Mouse (Mus musculus) kidney, postnatal 4 days (tissue): ENCODE measurements around the gene Chrdl2.
"Not testable (repeated sequence)": the region's sequence is repeated elsewhere in the genome, so short reads cannot be mapped to it uniquely, and the experiment has no call there.

ENCODE experiments used
- DNase-seq, 2 experiments: peaks; one replicate each; pipeline ENCODE4 v3.0.0; 2021; ENCODE audit warnings: mixed read lengths in 2 of 2

Gene Chrdl2

DNA sequence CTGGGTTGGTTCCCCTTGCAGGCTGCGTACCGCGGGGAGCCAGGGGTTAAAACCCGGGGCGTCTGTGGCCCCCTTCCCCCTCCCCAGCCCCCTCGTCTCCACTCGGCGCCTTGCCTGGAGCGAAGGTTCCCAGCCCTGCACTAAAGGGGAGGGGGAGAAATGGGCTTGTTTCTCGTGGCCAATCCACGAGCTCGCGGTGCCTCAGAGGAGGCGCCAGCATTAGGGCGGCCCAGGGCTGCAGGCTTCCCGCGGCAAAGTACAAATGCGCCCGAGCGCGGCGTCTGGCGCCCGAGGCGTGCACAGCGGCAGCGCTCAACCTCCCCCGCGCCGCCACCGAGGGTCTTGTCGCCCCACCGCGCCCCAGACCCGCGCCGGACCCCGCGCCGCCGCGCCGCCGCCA is at the start of gene Chrdl2:
Gene Chrdl2, plus strand, starts transcription at position 383 of the 400 bp plus-strand sequence.
- DNase-seq: peak; percentile 58 to 75

DNA sequence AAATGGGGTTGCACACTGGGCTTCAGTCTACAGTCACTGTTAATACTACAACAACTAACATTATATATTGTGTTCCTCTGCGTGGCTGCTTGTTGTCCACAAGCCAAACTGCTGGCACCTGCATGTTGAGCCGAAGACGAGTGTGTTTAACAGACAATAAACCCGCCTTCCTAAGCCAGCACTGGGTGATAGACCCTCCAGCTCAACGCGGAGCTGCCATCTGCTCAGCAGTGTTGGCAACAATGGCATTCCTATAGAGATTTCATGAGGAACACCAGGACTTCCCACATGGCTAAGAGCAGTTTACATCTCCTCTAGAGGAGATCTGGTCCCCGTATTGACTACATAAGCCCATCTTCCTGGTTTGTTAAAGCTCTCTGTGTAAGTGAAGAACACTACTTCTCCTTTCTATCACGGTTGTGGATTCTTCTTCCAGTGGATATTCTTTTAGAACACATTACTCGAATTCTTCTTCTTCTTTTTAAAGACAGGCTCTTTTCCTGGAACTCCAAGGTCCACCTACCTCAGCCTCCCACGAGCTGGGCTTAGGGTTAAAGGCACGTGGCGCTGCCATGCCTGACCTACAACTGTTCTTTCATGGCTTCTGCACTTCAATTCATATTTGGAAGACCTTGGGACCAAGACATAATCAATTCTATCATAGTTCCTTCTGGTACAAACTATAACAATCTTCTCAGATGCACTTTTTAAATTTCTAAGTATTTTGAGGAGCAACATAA is 48.6 kb upstream of the Chrdl2 start:
- DNase-seq: no peak

DNA sequence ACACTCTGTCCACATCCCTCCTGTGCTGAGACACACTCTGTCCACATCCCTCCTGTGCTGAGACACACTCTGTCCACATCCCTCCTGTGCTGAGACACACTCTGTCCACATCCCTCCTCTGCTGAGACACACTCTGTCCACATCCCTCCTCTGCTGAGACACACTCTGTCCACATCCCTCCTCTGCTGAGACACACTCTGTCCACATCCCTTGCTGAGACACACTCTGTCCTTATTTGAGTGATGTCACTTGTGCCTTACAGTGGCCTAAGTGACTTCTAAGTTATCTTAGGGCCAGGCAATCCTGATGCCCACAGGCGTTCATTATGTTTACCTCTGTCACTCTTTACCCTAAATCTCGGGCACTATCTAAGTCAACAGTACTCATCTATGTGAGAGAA is 45.4 kb upstream of the Chrdl2 start:
- DNase-seq: not testable (repeated sequence)

DNA sequence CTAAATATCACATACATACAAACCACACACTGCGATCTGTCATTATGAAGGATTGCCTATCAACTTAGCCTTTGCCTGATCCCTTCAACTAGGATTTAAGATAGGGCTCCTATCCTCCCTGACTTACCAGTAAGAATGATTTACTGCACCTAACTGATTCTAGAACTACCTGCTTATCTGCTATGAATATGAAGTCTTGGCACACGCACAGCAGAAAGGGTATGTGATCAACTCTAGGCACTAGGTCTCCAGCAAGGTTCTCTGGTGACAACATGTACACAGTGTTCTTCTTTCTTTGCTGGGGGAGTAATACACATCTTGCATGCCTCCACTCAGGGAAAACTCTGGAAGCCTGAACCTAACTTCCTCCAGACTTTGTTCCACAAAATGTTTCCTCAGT is 44.5 kb upstream of the Chrdl2 start:
- DNase-seq: no peak

DNA sequence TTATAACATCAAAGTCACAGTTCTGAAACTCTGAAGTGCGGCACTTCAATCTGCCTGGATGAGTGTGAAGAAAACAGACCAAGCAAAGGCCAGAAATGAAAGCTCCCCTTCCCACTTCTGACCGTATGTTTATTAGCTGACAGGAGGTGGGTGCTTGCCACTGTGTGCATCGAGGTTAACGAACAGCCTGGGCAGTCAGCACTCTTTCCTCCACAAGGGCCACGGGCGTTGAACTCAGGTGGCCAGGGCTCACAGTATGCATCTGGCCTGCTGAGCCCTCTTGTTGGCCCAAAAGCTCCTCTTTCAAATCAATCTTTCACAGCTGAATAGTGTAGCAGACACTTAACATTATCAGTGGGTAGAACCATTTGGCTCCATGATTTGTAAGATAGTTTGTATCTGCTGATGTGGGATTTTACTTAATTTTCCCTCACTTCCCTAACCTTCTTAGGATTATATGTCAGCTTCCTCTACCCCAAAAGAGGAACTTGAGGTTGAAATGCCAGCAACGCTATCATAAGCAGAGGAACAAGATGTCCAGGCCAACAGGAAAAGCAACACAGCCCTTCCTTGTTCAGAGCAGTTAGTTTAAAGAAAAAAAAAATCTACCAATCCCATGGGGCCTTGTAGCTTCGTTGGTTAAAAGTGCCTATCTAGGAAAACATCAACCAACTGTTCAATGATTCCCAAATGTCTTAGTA is 43.3 kb upstream of the Chrdl2 start:
- no peak for DNase-seq

DNA sequence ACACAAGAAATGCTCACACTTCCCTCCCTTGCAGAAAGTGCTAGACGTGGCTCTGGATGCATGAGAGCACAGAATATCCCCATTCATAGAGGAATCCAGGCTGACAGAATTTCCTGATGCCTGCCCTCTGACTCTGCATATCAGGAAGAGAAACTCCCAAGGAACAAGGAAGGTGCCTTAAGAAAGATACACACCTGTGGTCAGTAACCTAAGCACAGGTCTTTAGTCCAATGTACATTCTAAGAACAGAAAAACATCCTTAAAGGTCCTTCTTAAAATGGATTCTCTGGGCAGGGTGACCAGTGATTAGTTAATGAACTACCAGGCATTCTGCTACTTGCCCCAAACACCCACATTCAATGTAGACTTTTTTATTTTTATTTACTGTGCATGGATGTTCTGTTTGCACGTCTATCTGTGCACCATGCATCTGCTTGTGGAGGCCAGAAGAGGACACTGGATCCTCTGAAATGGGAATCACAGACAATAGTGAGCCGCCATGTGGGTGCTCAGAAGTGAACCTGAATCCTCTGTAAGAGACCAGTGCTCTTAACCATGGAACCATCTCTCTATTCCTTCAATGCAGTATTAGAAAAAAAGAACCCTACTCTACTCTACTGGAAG is 42.6 kb upstream of the Chrdl2 start:
- DNase-seq: no peak

DNA sequence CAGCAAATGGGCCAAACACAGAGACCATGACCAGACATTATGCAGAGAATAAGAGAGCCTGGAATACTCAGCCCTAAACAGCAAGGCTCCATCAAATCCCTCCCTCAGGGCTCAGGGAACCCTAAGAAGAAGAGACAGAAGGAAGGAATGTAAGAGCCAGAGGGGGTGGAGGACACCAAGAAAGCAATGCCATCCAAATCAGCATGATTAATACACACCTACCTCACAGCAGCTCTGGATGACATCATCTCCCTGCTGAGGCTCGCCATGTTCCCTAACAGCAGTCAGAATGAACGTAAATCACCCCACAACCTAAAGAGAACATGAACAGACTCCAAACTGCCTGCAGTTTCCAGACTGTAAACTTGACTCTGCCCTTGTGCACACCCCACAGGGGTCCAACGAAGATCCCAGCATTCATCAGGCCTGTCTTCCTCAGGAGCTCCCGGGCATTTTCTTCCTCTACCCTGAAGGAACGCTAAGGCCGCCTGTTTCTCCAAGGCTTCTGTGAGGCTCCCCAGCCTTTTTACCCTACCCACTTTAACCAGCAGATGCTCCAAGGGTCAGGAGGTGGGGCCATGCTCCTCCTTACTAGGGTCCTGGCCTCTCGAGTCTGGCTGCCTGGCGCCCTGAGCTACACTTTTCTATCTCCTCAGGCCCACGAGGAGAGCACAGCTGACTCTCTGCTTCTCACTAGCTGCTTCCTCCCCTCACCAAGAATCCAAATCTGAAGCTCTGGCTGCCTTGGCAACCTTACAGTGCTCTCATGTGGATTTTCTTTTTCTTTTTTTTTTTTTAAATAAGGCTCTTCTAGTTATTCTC is 40.7 kb upstream of the Chrdl2 start:
- DNase-seq: peak; percentile 27 to 49

DNA sequence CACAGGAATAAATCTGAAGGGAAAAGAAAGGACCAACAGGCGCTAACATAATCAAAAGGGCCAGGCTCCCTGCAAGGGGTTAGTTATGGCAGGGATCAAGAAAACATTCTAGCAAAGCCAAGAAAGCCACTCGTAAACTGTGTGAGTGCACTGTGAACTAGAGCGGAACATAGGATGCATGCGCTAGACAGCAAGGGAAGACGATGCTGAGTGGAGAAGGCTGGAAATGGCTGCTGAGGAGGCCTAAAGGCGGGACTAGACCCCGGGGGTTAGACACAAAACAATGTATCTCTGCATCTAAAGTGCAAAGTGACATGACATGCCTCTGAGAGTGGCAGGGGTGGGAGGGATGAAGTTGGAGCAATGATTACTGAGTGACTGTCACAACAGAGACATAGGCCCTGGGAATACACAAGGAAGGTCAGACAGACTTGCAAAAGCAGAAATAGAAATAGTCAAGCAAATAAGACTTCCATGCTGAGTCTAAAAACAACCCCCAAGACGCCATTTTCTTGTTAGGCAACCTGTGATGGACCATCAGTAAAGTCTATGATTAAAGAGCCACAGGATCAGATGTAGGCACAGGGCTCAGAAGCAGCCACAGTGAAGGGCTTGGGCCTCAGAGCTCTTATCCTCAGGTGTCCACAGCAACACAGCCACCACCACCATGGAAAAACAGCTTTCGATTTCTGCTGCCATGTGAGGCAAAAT is 39.8 kb upstream of the Chrdl2 start:
- no peak for DNase-seq

DNA sequence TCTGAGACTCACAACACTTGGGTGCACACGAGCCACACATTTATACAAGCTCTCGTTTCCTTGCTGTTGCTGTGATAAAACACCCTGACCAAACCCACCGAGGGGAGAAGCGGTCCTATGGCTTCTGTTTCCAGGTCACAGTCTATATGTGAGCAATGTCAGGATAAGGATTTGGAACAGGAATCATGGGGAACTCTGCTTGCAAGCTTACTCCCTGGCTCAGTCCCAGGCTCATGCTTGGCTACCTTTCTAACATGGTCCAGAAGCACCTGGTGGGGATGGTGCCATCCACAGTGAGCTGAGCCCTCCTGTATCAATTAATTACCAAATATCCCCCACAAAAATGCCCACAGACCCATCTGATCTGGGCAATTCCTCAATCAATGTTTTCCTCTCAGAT is 36.8 kb upstream of the Chrdl2 start:
- no peak for DNase-seq

DNA sequence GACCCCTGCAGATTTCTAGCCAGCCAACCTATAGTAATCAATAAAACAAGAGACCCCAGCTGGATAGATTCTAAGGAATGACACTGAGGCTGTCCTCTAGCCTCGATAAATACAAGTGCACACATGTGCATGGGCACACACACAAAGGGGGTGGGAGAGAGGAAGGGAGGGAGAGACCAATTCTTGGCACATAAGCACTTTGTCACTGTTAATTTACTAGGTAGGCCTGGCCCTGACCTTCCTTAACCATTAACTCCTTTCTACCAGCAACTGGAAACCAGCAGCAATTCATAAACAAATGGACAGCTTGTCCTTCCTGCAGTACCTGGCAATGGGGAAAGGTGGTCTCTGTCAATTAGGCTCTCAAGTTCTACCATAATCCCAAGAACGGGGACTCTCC is 34.0 kb upstream of the Chrdl2 start:
- no peak for DNase-seq

DNA sequence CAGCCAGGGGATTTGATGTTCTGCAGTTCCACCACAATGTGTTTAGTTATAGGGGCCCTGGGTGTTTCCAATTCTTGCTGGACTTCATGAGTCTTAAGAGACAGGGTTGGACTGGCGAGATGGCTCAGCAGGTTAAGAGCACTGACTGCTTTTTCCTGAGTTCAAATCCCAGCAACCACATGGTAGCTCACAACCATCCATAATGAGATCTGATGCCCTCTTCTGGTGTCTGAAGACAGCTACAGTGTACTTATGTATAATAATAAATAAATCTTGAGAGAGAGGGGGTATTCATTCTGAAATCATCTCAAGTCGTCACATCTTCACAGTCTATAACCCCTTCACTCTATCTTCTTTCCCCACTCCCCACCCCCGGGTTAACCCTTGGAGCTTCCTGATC is 33.1 kb upstream of the Chrdl2 start:
- not testable (repeated sequence) for DNase-seq

DNA sequence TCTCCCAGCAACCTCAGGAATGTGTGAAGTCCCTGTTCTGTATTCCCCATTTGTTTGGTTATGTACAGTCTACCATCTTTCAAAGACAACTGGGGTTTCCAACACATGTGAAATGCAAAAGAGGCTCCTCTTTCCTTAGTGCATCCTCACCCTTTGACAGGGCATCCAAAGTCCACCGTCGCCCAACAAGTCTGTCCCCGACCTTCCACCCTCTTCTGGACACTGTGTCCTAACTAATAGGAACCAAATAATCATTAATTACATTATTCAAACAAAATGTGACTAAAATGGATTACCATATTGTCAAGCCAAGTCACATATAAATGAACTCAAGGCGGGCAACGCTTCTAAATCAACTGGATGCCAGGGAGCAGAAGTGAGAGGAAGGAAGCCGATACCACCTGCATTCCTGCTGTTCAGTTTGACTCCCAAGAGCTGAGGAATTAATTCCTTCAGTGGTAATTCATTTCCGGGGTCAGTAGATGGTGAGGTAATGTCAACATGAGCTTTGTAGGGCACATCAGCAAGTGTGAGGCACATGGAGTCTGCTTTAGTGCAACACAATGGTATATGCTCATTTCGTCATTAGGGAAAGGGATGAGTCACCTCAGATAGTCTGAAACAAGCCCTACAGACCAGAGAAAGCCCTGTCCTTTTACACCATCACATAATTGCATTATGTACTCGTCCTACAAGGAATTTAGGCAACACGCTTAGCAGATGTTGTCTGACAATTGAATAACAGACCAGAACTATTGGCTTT is 31.6 kb upstream of the Chrdl2 start:
- DNase-seq: no peak

DNA sequence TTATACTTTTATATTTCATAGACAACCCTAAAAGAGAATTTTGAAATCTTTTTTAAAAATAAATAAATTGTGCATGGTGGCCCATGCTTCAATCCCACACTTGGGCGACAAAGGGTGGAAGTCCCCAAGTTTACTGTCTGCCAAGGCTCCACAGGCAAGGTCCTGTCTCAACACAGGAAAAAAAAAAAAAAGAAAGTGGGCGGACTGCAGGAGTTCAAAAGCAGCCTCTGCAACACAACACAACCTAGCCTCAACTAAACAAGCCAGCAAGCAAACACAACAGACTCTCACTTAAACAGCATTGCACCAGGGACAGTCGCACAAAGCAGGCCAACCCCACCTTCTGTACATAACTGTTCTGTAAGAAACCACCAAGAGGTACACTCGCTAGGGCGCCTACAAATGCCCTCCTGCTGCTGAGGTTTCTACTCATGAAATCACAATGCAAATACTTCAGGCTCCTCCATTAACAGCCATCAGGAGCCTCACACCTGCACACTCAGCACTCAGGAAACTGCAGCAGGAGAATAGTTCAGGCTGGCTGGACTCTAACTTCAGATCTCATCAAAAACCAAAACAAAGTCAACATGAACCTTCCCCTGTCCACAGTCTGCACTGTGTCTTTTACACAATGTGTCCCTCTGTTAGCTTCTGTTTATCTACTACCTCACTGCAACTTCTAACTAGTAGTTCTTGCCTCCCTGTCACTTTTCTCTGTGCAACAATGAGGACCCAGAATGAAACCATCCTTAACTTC is 30.0 kb upstream of the Chrdl2 start:
- no peak for DNase-seq

DNA sequence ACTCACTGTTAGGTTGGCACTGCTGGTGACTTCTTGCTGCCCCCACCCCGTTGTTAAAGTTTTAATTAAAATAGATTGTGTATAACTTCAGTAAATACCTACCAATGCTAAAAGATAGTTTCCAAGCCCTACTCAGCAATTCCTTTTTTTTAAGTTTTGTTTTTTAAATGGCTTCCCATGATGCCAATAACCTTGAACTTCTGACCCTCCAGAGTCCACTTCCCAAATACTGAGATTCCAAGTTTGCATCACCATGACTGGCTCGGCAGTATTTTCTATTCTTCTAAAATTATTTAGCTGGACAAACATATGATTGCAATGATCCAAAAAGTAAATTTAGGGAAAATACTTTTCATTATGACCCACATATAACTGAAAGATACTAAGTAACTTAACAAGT is 27.9 kb upstream of the Chrdl2 start:
- no peak for DNase-seq

DNA sequence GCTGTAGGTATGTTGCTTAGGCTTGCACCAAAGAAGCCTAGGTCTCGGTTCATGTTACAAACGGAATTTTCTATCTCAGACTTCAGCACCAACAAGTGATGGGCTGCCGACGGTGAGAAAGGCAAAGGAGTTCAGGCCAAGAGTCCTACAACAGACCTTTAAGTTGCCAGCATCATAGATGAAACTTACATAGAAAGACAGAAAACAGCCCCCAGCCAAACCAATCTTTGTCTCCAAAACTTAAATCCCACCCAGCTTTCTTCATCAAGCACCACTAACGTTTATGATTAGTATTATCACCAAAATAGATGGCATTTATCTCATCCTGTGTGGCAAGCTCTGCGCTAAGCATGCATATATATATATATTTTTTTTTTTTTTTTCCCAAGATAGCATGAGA is 26.9 kb upstream of the Chrdl2 start:
- no peak for DNase-seq

DNA sequence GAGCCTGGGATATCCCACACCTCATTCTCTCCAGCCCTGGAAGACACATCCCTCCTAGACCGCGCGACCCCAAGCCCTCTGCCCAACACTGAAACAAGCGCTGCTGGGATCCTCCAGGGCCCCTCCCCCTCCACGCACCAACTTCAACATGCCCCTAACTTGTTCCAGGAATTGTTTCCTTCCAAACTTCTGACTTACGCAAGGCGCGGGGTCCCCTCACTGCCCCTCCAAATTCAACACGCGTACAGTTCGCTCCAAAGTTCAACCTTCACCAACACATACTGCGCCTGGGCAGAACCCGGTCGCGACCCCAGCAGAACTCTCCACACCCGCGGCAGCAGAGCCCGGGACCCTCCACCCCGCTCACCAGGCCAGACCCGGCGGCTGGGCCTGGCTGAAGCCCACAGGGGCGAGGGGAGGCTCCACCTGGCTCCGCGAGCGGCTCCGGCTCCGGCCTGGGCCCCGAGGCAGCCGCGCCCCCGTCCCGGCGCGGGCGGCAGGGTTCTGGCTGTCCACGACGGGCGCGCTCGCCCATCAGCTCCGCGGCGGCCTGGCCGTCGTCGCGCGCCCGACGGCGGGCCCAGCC is 26.3 kb upstream of the Chrdl2 start:
- peak; percentile 67 to 77 for DNase-seq

DNA sequence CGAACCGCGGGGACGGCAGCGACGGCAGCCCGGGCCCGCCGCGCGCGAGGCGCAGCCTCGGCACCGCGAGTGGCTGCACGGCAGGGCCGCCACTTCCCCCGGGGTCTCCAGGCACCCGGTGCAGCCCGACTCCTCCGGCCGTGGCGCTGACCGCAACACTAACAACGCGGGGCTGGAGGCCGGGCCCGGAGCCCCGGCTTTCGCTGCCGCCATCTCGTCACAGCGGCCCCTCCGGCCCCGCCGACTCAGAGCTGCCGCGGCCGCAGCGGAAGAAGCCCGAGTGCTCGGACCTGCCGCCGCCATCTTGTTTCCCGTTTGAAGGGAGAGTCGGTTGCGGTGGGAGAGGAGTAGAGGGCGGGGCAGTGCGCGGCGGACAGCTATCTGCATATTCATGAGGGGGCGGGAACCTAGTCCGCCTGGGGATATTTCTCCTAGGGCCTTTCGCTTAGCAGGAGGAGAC is 25.8 kb upstream of the Chrdl2 start, which contains the start of gene Rnf169:
Gene Rnf169, minus strand, starts transcription at position 317 of the 460 bp plus-strand sequence.
- DNase-seq: peak; percentile 92 to 96

DNA sequence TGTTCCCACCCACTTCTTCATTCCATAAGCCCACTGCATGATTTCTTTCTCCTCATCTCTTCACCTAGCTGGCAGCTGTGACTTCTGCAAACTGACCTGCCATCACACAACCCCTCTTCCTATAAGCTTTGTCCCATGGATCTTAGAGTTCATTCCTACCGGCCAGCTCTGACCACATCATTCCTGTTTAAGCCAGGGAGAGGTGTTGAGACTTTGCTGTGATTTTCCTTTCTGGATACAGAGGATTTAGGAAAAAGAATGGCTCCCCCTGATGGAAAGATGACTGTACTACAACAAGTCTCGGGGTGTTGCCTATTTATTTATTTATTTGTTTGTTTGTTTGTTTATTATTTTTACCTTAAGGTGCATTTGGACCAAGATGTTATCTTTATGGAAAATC is 24.7 kb upstream of the Chrdl2 start:
- peak; percentile 34 to 55 for DNase-seq

DNA sequence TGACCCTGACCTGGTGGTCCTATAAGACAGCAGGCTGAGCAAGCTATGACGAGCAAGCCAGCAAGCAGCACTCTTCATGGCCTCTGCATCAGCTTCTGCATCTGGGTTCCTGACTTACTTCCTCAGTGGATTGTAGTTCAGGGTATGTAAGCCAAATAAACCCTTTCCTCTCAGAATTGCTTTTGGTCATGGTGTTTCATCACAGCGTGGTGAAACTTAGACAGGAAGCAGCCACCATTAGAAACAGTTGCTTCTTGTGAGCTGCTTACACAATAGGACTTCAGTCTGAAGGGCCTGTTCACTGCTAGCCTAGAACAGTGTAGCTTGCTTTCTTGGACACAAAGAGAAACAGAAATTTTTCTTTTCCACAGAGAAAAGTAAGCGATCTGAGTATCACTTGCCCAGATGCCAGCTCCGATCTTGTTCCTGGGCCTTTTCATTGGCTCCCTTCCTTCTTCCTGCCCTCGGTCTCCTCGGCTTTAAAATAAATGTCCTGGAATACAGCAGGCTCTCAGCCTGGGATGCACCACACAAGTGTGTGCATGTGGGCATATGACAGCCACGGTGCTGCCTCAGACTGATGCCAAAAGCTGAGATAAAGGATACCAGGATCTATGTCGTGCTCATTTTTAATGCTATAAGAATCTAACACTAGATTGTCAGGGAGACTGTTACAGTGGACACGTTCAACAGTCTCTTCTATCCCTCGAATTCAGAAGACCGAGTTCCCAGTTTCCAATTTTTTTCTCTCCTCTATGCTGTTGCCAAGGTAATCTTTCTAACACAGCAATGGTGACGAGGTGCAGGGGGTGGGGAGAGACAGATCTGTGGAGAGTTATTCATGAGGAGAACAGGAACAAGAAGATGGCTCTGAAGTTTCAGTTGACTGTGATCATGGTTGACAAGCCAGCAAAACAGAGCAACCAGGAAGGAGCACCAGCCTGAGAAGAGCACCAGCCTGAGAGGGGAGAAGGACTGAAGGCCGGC is 23.4 kb upstream of the Chrdl2 start:
- DNase-seq: no peak
